Mouse (Mus musculus) ES-E14 (cell line): Measurements from ENCODE around the gene Dpp10. TPM values are rescaled to one million over a fixed set of nuclear protein-coding genes. Genes with fewer than 3 reads are reported as not detected.

Source experiments
- DNase-seq: peaks from one replicate; pipeline ENCODE4 v3.0.0-alpha.2; 2013; ENCODE audit warnings: low read depth, low spot score
- H3K27ac ChIP-seq: 2 replicates; pipeline ENCODE4 v1.5.1; 2012; ENCODE audit warnings: low read depth, mild to moderate bottlenecking, low read length, moderate library complexity, mixed read lengths; ENCODE audit not compliant: poor library complexity, insufficient read depth, severe bottlenecking
- H3K36me3 ChIP-seq: 2 replicates; pipeline ENCODE4 v1.6.1; 2012; ENCODE audit warnings: mild to moderate bottlenecking, low read length, moderate library complexity, mixed read lengths; ENCODE audit not compliant: control insufficient read depth, poor library complexity, insufficient read depth, severe bottlenecking
- H3K4me1 ChIP-seq, 2 experiments: fragments of 150-350 bp in 1 of 2; sonication (generic) in 1 of 2; 2 replicates each; pipeline ENCODE4 v1.6.1; 2012; ENCODE audit warnings: low read length in 2 of 2, mild to moderate bottlenecking in 1 of 2, mixed read lengths in 1 of 2; ENCODE audit not compliant: control insufficient read depth in 2 of 2, insufficient read depth in 2 of 2, poor library complexity in 1 of 2
- H3K4me3 ChIP-seq, 2 experiments: fragments of 150-350 bp in 1 of 2; sonication (generic) in 1 of 2; 2 replicates each; pipeline ENCODE4 v1.5.1; 2012; ENCODE audit warnings: low read length in 2 of 2, low read depth in 1 of 2, mild to moderate bottlenecking in 1 of 2, mixed read lengths in 1 of 2; ENCODE audit not compliant: insufficient read depth in 1 of 2, poor library complexity in 1 of 2, severe bottlenecking in 1 of 2
- H3K9ac ChIP-seq: 2 replicates; pipeline ENCODE4 v1.6.1; 2012; ENCODE audit warnings: low read depth, mild to moderate bottlenecking, low read length, mixed read lengths; ENCODE audit not compliant: poor library complexity, insufficient read depth, severe bottlenecking
- H3K9me3 ChIP-seq: fragments of 150-350 bp; sonication (generic); 2 replicates; pipeline ENCODE4 v1.6.1; 2012; ENCODE audit warnings: low read depth, mild to moderate bottlenecking, low read length; ENCODE audit not compliant: control insufficient read depth, insufficient read depth
- CHD2 ChIP-seq: IDR thresholded peaks from 2 replicates; pipeline ENCODE4 v1.6.1; 2014; ENCODE audit warnings: mild to moderate bottlenecking, low read depth, low read length, inconsistent platforms
- HCFC1 ChIP-seq: IDR thresholded peaks from 2 replicates; pipeline ENCODE4 v1.6.1; 2012; ENCODE audit warnings: low read length, inconsistent platforms, borderline replicate concordance; ENCODE audit not compliant: insufficient read depth
- MAFK ChIP-seq: IDR thresholded peaks from 2 replicates; pipeline ENCODE4 v1.6.1; 2014; ENCODE audit warnings: mild to moderate bottlenecking, low read depth, low read length, inconsistent platforms; ENCODE audit not compliant: insufficient read depth
- ZC3H11A ChIP-seq: IDR thresholded peaks from 2 replicates; pipeline ENCODE4 v1.6.1; 2012; ENCODE audit warnings: low read depth, mild to moderate bottlenecking, inconsistent platforms, low read length, borderline replicate concordance
- ZNF384 ChIP-seq: IDR thresholded peaks from 2 replicates; pipeline ENCODE4 v1.6.1; 2012; ENCODE audit warnings: low read depth, low read length, inconsistent platforms
- in situ Hi-C, 2 experiments: fragments of 600-800 bp; cut with MboI; formaldehyde crosslinking; loops; one replicate each; pipeline ENCODE4 v1.15.1; 2025; ENCODE audit warnings: low sequenced_read_pairs in 2 of 2, inconsistent platforms in 1 of 2; ENCODE audit not compliant: unreplicated experiment in 2 of 2
- total RNA-seq: library from RNA; depleted of rRNA; stranded (reverse); fragments of 300-350 nt; gene quantifications from 2 replicates; pipeline ENCODE4 v1.2.3, GENCODE M21; 2012

Dpp10 gene
- total RNA-seq, 1 experiment: not detected

DNA sequence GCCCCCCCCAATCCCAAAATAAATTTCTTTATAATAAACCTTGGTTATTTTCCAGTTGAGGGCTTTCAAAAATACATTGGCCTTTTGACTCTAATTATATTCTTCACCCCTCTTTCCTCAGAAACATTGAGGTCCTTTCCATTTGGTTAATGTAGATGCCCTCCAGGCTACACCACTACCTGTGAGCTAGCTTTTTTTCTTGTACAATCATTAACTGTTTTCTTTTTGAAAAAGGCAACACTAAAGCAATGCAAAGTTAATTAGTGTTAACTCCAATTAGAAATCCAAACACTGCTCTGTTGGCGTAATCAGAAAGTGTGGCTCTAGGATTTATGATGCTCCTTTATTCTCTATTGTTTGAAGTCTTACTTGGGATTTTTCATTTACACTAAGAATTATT, 407.5 kb downstream of the Dpp10 start:
- DNase-seq: no peak
- Histone ChIP-seq H3K4me3 (no peak overlapping the region), H3K9ac (no peak overlapping the region), H3K27ac (no peak overlapping the region), H3K4me1 (no peaks in the 10 kb centered on the region), H3K9me3 (no peaks in the 10 kb centered on the region), H3K36me3 (no peaks in the 10 kb centered on the region)
- in situ Hi-C loops: no loop called here
- TF ChIP-seq MAFK: no peak
- TF ChIP-seq HCFC1: no peak
- TF ChIP-seq ZNF384: no peak
- TF ChIP-seq CHD2: no peak
- TF ChIP-seq ZC3H11A: no peak

- no peak overlapping the region for H3K27ac ChIP-seq
- H3K9ac ChIP-seq: no peak overlapping the region
- no peaks in the 10 kb centered on the region for H3K36me3 ChIP-seq
- H3K4me3 ChIP-seq: no peak overlapping the region
- no peaks in the 10 kb centered on the region for H3K4me1 ChIP-seq
- in situ Hi-C loops: no loop called here
- DNase-seq: no peak
- TF ChIP-seq MAFK (no peak), ZC3H11A (no peak), HCFC1 (no peak), ZNF384 (no peak), CHD2 (no peak)
- H3K9me3 ChIP-seq: no peaks in the 10 kb centered on the region
Measured at GRCm38 (mm10) chr1:123628268-123628667, 417.1 kb downstream of the Dpp10 start.

DNA sequence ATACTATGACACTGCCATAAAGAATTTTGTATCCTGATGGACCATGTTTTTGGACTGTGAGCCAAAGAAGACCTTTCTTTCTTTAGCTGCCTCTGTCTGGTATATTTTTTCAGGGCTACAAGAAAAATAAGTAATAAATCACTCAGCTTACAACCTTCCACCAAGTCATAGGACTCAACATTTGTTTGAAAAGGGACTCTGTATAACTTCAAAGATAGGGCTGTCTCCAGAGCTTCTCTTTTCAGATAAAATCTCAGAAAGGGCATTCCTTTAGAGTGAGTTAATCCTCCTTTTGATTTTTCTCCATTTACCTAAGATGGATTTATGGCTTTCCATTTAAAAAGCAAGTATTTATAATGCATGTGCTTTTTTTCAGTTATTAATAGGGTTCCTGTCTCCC, 460.5 kb downstream of the Dpp10 start:
- no peak overlapping the region for H3K9ac ChIP-seq
- TF ChIP-seq CHD2 (no peak), ZNF384 (no peak), HCFC1 (no peak), ZC3H11A (no peak), MAFK (no peak)
- H3K36me3 ChIP-seq: no peaks in the 10 kb centered on the region
- H3K9me3 ChIP-seq: no peaks in the 10 kb centered on the region
- DNase-seq: no peak
- no peak overlapping the region for H3K27ac ChIP-seq
- no peak overlapping the region for H3K4me3 ChIP-seq
- no peaks in the 10 kb centered on the region for H3K4me1 ChIP-seq
- in situ Hi-C loops: no loop called here

- Histone ChIP-seq H3K4me3 (no peak overlapping the region), H3K27ac (no peak overlapping the region), H3K4me1 (no peaks in the 10 kb centered on the region), H3K9ac (no peak overlapping the region), H3K9me3 (no peaks in the 10 kb centered on the region), H3K36me3 (no peaks in the 10 kb centered on the region)
- in situ Hi-C loops: no loop called here
- TF ChIP-seq ZNF384 (no peak), MAFK (no peak), HCFC1 (no peak), ZC3H11A (no peak), CHD2 (no peak)
- no peak for DNase-seq
Measured at GRCm38 (mm10) chr1:123580112-123580511, 465.2 kb downstream of the Dpp10 start.

DNA sequence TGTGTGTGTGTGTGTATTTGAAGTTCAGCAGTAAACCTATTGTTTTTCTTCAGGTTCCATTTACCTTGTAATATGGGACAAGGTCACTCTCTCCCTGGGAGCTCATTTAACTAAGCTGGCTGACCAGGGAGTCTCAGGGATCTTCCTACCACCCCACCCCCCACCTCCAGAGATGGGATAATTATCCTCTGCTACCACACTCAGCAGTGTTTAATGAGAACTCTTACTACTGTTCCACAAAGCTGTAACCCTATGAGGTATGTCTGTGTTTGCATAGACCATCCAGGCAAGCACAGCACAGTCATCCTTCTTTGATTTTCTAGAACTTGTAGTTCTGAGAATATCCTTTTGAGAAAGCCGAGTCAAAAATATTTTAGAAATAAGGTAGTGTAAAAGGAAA, 471.6 kb downstream of the Dpp10 start:
- DNase-seq: no peak
- H3K27ac ChIP-seq: no peak overlapping the region
- H3K36me3 ChIP-seq: no peaks in the 10 kb centered on the region
- H3K4me1 ChIP-seq: no peaks in the 10 kb centered on the region
- in situ Hi-C loops: no loop called here
- TF ChIP-seq ZNF384 (no peak), MAFK (no peak), CHD2 (no peak), ZC3H11A (no peak), HCFC1 (no peak)
- no peak overlapping the region for H3K4me3 ChIP-seq
- H3K9me3 ChIP-seq: no peaks in the 10 kb centered on the region
- no peak overlapping the region for H3K9ac ChIP-seq
